Mouse (Mus musculus) heart, postnatal 0 days (tissue): Measurements from ENCODE around the gene Dut. TPM values are rescaled to one million over a fixed set of nuclear protein-coding genes. Genes with fewer than 3 reads are reported as not detected.

Source experiments
- ATAC-seq: fragments of 200-750 bp; cut with Nextera tagmentation; 2 replicates; pipeline ENCODE4 v1.8.0; 2017; ENCODE audit warnings: low read depth, moderate number of reproducible peaks, moderate library complexity; ENCODE audit not compliant: insufficient read depth
- DNase-seq: peaks from one replicate; pipeline ENCODE4 v3.0.0-alpha.2; 2016; ENCODE audit warnings: low spot score
- H3K27ac ChIP-seq: fragments of 300-500 bp; sonication (generic); 2 replicates; pipeline ENCODE4 v1.5.1; 2014; ENCODE audit warnings: low read depth, mild to moderate bottlenecking
- H3K27me3 ChIP-seq: fragments of 300-500 bp; sonication (generic); 2 replicates; pipeline ENCODE4 v1.6.1; 2014; ENCODE audit warnings: low read length, mixed read lengths; ENCODE audit not compliant: control insufficient read depth, insufficient read depth
- H3K36me3 ChIP-seq: fragments of 300-500 bp; sonication (generic); replicated peaks from 2 replicates; pipeline ENCODE4 v1.6.1; 2014; ENCODE audit warnings: low read length, mixed read lengths; ENCODE audit not compliant: control insufficient read depth, insufficient read depth
- H3K4me1 ChIP-seq: fragments of 300-500 bp; sonication (generic); 2 replicates; pipeline ENCODE4 v1.6.1; 2014; ENCODE audit warnings: antibody characterized with exemption; ENCODE audit not compliant: control insufficient read depth, insufficient read depth
- H3K4me2 ChIP-seq: fragments of 300-500 bp; sonication (generic); 2 replicates; pipeline ENCODE4 v1.6.1; 2014; ENCODE audit warnings: low read depth, mild to moderate bottlenecking, low read length, moderate library complexity
- H3K4me3 ChIP-seq: fragments of 300-500 bp; sonication (generic); 2 replicates; pipeline ENCODE4 v1.5.1; 2014; ENCODE audit warnings: low read depth, low read length
- H3K9ac ChIP-seq: fragments of 300-500 bp; sonication (generic); replicated peaks from 2 replicates; pipeline ENCODE4 v1.6.1; 2014; ENCODE audit warnings: low read depth, low read length, mixed read lengths
- H3K9me3 ChIP-seq: fragments of 300-500 bp; sonication (generic); replicated peaks from 2 replicates; pipeline ENCODE4 v1.6.1; 2016; ENCODE audit warnings: low read length; ENCODE audit not compliant: control insufficient read depth
- CTCF ChIP-seq: IDR thresholded peaks from 2 replicates; pipeline ENCODE4 v1.5.1; 2016; ENCODE audit warnings: antibody characterized with exemption, control low read depth, low read depth
- EP300 ChIP-seq: IDR thresholded peaks from 2 replicates; pipeline ENCODE4 v1.6.1; 2016; ENCODE audit warnings: antibody characterized with exemption, low read depth
- WGBS: fragments of 180-500 bp; shearing (Covaris S2); extraction: QIAGEN DNeasy Blood & Tissue Kit; methylation state at CpG from one replicate; pipeline ENCODE4 v1.1.7; 2014; 5-methylcytosine and 5-hydroxymethylcytosine counted together
- polyA plus RNA-seq: library from polyadenylated mRNA; unstranded; fragments of >200 nt; fragmentation: Nextera tagmentation; extraction: Ambion mirVana; gene quantifications from 2 replicates; pipeline ENCODE4 v1.2.1, GENCODE M21; 2015
- total RNA-seq: library from RNA; depleted of rRNA; stranded (reverse); fragments of >200 nt; gene quantifications from 2 replicates; pipeline ENCODE4 v1.2.3, GENCODE M21; 2014; ENCODE audit warnings: low replicate concordance; rRNA removed

Dut gene
- total RNA-seq (76.1 and 93.0 TPM in 2 replicates), polyA plus RNA-seq (69.1 and 73.4 TPM in 2 replicates)

GRCm38 (mm10) chr2:125247108-125247961 lies at the start of gene Dut:
Gene Dut (plus strand): TSS chr2:125247190.
- Histone ChIP-seq H3K4me1 (peaks cover 12% of the 10 kb centered on the region), H3K4me2 (peak within 1 kb of the TSS; percentile 88), H3K27ac (peak within 1 kb of the TSS; percentile 89), H3K9ac (peak within 1 kb of the TSS; percentile 77), H3K36me3 (peaks cover 23% of the 10 kb centered on the region; the same call in 1 of the 2 replicates), H3K27me3 (no peaks in the 10 kb centered on the region), H3K9me3 (no peaks in the 10 kb centered on the region), H3K4me3 (peak within 1 kb of the TSS; percentile 67)
- ATAC-seq (peak; percentile 98), DNase-seq (peak; percentile 95)
- TF ChIP-seq EP300 (0 out of 2 replicates have a peak, but pooled peaks have one; percentile 48), CTCF (peak; percentile 24)
- WGBS, result under 1% methylated on average over 83 of the region's 96 CpGs

GRCm38 (mm10) chr2:125208894-125209596 lies 37.9 kb upstream of the Dut start:
- H3K27ac ChIP-seq, result no peak overlapping the region
- no peak overlapping the region for H3K4me3 ChIP-seq
- no peak overlapping the region for H3K9ac ChIP-seq
- no peaks in the 10 kb centered on the region for H3K27me3 ChIP-seq
- H3K4me2 ChIP-seq, result no peak overlapping the region
- TF ChIP-seq CTCF (no peak), EP300 (no peak)
- 83% methylated on average over 14 of the region's 14 CpGs for WGBS
- DNase-seq, result no peak
- no peak for ATAC-seq
- H3K9me3 ChIP-seq, result no peaks in the 10 kb centered on the region
- no peaks in the 10 kb centered on the region for H3K36me3 ChIP-seq
- no peaks in the 10 kb centered on the region for H3K4me1 ChIP-seq

GRCm38 (mm10) chr2:125211831-125212510 lies 35.0 kb upstream of the Dut start:
- H3K27me3 ChIP-seq, result no peaks in the 10 kb centered on the region
- WGBS, result 50% methylated on average over 10 of the region's 10 CpGs
- TF ChIP-seq EP300 (no peak), CTCF (no peak)
- no peak overlapping the region for H3K27ac ChIP-seq
- no peak for DNase-seq
- H3K4me1 ChIP-seq, result no peaks in the 10 kb centered on the region
- H3K36me3 ChIP-seq, result no peaks in the 10 kb centered on the region
- no peak overlapping the region for H3K9ac ChIP-seq
- no peak overlapping the region for H3K4me3 ChIP-seq
- no peak overlapping the region for H3K4me2 ChIP-seq
- no peaks in the 10 kb centered on the region for H3K9me3 ChIP-seq
- no peak for ATAC-seq

DNA sequence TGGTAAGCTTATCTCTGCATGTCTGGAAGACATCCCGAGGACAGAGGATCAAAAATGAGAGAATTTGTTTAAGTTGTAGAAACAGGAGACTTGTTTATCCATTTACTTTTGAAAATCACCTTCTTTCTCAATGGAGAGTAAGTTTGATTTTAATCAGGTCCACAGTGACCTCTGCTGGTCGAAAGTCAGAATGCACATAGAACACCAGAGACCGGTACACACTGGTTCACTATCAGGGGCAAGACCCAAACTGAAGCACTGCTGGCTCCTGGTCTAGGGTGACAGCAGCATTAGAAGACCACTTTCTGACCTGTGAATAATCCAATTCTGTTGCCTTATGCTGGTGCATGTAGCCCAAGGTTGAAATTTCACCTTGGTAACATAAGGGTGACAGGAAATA lies 32.4 kb upstream of the Dut start:
- Histone ChIP-seq H3K27me3 (no peaks in the 10 kb centered on the region), H3K9ac (no peak overlapping the region), H3K27ac (no peak overlapping the region), H3K36me3 (no peaks in the 10 kb centered on the region), H3K4me2 (no peak overlapping the region), H3K4me3 (no peak overlapping the region), H3K9me3 (no peaks in the 10 kb centered on the region), H3K4me1 (no peaks in the 10 kb centered on the region)
- ATAC-seq (0 out of 2 replicates have a peak, but pooled peaks have one; percentile 55), DNase-seq (peak; percentile 67)
- TF ChIP-seq EP300, result no peak
- TF ChIP-seq CTCF, result peak; percentile 72
- 6% methylated on average over 3 of the region's 3 CpGs for WGBS

DNA sequence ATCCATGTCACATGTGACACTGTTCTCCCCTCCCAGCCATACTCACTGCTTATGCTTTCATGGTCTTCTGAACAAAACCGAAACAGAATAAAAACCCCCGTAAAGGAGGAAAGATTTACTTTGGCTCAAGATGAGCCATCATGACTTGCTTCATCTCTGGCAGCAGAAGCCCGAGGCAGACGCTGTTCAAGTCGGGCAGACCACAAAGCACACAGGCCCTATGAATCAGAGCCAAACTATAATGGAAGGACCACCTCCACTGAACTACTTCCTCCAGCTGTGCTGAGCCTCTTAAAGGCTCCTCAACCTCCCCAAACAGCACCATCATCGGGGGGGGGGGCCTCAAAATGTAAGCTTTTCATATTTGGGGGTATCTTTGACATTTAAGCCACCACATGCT lies 29.7 kb upstream of the Dut start:
- DNase-seq (no peak), ATAC-seq (no peak)
- no peaks in the 10 kb centered on the region for H3K4me1 ChIP-seq
- no peak overlapping the region for H3K4me3 ChIP-seq
- WGBS, result 74% methylated on average over 6 of the region's 6 CpGs
- H3K27ac ChIP-seq, result no peak overlapping the region
- no peaks in the 10 kb centered on the region for H3K9me3 ChIP-seq
- no peak for TF ChIP-seq CTCF
- TF ChIP-seq EP300, result no peak
- no peaks in the 10 kb centered on the region for H3K27me3 ChIP-seq
- H3K9ac ChIP-seq, result no peak overlapping the region
- no peak overlapping the region for H3K4me2 ChIP-seq
- no peaks in the 10 kb centered on the region for H3K36me3 ChIP-seq
